Mouse (Mus musculus) urinary bladder, postnatal 25 days (tissue): ENCODE data around the gene Iqcf5.
"Not testable (repeated sequence)": the region's sequence is repeated elsewhere in the genome, so short reads cannot be mapped to it uniquely, and the experiment has no call there.

Experiments
- DNase-seq: peaks from one replicate; pipeline ENCODE4 v3.0.0; 2022; ENCODE audit warnings: low spot score

Iqcf5 gene

DNA sequence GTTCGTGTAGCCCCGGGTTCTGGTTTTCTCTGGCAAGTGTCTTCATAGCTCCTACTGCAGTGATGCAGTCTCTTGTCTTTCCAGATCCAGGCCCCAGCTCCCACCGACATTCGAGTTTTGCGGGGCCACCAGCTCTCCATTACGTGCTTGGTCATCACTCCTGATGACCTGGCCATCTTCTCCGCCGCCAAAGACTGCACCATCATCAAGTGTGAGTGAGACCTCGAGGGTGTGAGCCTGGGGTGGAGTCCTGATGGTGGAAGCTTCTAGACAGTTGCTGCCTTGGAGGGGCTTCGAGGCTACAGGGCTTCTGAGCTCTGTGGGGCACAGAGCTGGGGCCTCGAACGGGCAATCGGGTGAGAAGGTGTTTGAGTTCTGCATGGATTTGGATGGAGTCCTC lies 32.7 kb upstream of the Iqcf5 start:
- DNase-seq = no peak

DNA sequence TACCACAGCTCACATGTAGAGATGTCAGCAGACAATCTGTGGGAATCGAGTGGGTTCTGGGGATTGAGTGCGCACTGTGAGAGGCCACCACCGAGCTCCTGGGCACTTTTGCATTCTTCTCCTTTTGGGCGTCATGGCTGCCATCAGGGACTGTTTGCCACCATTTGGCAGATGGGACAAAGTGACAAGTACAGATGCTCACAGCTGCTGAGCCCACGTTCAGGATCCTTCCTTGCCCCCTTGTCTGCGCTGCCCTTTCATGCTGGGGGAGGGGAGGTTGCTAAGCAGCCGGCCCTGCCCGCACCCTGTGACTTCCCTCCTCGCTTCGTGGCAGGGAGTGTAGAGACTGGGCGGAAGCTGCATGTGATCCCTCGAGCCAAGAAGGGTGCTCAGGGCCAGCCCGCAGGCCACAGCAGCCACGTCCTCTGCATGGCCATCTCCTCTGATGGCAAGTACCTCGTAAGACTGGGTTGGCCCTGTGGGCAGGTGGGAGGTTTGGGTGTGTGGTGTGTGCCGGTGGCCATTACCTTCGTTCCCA lies 31.7 kb upstream of the Iqcf5 start:
- DNase-seq = no peak

DNA sequence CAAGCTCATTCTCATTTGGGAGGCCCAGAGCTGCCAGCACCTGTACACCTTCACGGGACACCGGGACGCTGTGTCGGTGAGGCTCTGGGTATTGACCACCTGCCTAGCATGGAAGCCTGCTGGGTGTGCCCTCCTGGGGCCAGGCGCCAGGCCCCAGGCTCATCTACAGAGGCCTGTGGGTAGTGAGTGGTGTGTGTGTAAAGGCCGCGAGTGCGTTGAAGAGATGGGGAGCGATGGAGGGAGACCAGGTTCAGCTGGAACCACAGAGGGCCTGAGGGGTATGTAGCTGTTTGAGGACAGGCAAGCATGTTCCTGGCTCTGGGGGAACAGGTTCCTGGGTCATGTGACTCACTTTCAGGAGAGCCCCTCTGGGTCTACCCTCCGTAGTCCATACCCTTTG lies 31.2 kb upstream of the Iqcf5 start:
- no peak for DNase-seq

DNA sequence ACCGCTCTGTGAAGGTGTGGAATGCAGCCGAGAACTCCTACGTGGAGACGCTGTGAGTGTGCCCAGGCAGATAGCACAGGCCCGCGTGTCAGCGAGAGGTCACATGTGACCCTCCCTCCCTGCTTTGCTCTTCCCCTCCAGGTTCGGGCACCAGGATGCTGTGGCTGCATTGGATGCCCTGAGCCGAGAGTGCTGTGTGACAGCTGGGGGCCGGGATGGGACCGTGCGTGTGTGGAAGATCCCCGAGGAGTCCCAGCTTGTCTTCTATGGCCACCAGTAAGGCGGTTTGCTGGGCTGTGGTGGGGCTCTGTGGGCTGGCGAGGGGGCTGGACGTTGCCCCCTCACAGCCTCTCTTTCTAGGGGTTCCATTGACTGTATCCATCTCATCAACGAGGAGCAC lies 30.8 kb upstream of the Iqcf5 start:
- no peak for DNase-seq

DNA sequence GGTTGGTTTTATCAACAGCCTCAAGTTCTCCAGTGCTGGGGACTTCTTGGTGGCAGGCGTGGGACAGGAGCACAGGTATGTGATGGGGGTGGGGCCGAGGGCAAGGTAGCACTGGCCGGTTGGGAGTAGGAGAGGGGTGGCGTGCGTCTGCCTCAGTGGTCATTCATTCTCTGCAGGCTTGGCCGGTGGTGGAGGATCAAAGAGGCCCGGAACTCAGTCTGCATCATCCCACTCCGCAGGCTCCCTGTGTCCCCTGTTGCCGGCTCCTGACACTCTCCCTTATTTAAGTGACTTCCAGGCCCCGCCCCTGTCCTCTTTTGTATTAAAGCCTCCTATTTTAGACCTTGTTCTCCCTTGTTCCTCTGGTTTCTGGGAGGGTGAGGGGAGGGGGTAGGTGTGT lies 29.3 kb upstream of the Iqcf5 start:
- DNase-seq = no peak

DNA sequence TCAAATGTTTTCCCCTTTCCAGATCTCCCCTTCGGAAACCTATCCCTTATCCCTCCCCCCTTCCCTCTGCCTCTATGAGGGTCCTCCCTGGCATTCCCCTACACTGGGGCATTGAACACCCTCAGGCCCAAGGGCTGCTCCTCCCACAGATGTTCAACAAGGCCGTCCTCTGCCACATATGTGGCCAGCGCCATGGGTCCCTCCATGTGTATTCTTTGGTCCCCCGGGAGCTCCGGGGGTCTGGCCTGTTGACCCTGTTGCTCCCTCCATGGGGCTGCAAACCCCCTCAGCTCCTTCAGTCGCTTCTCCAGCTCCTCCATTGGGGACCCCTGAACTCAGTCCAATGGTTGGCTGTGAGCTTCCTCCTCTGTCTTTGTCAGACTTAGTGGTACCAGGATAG lies 26.8 kb upstream of the Iqcf5 start:
- DNase-seq = not testable (repeated sequence)

DNA sequence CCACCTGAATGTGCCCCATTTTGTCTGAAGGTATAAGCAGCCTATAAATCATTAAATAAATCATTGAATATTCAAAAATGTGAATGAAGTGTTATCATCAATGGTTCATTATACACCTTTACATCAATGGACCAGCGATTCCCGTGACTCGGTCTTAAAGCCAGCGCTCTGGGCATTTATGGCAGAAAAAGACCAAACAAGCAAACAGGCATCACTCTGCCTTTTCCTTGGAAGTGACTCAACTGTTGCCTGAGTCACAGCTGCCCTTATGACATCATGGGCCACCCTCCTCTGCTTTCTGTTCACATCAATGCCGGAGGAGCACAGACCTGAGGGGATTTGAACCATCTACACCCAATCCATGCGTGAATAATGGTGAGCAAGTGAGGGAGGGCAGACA lies 14.7 kb upstream of the Iqcf5 start, which contains the start of gene Iqcf1:
Iqcf1 (plus strand) TSS at position 301 of the 400 bp plus-strand sequence.
- no peak for DNase-seq

DNA sequence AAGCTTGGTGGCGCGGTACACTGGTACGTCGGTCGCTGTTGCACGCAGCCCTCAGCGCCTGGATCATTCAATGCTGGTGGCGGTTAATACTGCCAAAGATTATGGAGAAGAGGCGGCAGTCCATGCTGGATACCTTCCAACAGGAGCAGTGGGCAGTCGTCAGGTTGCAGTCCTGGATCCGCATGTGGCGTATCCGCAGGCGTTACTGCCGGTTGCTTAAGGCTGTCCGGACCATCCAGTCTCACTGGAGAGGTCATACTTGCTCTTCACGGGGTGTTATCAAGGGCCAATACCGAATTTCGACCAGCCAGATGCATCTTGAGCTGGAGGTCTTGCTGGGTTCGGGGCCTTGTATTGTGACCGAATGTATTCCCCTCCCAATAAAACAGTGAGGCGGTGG lies 12.5 kb upstream of the Iqcf5 start:
- no peak for DNase-seq

DNA sequence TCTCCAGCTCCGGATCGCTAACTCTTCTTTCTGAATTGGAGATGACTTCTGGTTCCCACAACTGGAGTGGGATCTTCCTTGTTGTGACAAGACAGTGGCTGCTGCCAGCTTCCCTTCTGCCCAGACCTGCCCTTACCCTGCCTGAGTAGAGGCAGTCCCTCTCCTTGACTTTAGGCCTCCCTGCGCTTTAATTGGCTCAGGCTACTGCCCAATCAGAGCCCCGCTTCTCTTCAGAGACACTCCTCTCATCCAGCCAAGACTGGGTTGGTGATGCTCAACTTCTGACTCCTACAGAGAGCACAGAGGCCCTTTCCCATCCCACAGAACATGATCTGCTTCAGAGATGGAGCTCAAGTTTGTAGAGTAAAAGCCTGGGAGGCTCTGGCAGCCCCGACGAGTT lies 10.1 kb upstream of the Iqcf5 start:
- no peak for DNase-seq

DNA sequence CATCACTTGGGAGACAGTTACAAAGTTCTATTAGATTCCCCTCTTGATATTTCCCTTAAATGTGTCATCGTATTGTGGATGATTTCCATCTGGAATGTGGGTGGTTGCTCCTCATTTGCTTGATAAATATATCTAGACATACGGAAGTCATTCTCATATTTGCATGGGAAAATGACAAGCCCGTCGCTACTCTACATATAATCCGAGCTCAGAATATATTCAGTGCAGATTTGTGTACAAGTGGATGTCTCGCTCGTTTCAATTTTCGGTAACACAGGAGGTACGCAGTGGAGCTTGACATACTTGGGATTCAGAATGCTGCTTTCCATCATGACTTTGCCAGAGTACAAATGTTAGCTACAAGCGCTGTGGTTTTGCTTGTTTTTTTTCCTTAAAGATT lies 5.0 kb upstream of the Iqcf5 start:
- DNase-seq = no peak

DNA sequence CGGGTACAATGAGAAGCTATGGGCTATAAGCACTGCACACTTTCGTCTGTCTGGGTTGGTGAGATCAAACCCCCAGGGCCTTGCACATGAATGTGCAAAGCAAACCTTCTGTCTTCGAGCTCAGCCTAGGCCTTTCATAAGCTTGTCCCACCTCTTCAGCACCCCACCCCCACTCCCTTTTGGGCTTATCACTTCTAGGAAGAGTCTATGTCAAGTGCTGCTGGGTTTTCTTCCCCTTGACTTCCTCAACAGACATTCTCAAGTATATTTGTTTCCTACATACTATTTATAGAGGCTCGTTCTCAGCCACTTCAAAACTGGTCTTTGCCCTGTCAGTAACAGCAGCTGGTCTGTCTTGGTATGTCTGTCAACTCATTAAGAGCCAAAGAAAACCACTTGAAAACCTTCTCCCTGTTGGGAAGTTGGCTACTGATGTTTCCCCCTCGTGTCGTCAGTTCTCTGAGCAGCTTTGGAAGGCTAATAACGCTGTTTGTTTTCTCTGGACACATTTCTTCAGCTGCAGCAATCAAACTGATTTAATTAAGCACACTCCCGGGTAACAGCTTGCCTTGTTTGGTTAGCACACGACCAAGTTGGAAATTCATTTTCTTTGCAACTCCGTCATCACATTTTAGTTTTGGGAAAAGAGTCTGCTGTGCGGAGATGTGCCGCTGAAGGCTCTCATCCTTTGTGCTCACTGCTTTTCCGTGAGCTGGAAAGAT lies 1.5 kb upstream of the Iqcf5 start:
- DNase-seq = no peak

DNA sequence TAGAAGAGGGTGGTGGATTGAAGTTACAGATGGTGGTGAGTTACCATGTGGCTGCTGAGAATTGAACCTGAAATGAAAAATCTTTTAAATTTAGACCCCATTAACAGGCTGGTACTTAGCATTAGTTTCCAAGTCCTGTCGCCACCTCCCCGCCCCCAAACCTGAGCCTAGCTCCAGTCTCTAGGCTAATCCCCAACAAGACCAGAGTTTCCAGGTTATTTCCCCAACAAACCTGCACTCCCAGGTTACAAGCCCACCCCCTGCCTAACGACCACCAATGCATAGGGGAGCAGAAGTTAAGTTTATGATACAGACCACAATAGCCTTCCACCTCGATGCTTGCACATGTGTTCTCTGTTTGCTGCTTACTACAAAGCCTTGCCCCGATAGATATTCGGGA lies 807 bp upstream of the Iqcf5 start:
- no peak for DNase-seq

DNA sequence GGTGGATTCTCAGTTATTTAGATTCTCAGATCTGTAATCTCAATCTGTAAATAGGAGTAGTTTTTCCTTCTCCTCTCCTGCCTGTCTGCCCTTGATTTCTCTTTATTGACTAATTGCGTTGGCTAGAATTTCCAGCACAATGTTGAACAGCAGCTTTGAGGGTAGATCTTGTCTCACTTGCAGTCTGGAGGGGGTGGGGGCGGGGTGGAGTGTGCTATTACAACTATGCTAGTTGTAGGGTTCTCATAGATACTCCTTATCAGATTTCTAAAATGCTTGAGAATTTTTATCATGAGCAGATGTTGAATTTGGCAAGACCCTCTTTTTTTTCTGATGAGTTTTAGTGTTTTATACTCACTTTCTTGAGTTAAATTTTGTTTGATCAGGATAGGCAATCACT lies 5.1 kb downstream of the Iqcf5 start:
- DNase-seq = no peak

DNA sequence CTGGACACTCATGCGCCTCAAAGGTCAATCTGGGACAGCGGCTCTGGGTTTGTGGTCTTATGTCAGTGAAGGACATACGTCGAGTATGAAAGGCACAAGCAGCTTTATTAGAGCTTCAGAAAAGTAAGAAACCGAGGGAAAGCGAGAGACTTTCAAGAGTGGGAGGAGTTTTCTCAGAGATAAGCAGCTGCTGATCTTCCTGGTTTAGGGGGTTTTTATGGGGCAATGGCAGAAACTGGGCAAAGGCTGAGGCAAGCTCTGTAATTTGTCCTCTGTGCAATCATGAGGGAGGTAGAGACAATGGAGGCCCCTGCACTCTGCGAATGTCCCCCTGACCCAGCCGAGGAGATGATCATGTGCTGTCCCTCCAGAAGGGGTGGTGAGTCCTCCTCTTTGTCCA lies 5.5 kb downstream of the Iqcf5 start:
- DNase-seq = no peak

DNA sequence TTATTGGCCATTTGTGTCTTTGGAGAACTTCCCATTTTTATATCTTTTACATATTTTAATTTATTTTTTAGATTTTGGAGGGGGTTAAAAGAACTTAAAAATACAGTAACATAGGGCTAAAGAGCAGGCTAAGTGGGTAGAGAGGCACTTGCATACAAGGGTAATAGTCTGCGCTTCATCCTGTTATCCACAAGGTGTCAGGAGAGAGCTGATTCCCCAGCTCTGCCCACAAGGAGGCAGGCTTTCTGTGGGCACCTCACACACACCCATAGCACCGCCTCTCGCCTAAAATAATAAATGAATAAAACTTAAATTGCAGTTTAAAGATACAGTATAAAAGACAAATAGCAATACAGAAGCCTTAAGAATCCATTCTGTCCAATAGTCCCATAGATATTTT lies 17.5 kb downstream of the Iqcf5 start:
- DNase-seq = no peak

DNA sequence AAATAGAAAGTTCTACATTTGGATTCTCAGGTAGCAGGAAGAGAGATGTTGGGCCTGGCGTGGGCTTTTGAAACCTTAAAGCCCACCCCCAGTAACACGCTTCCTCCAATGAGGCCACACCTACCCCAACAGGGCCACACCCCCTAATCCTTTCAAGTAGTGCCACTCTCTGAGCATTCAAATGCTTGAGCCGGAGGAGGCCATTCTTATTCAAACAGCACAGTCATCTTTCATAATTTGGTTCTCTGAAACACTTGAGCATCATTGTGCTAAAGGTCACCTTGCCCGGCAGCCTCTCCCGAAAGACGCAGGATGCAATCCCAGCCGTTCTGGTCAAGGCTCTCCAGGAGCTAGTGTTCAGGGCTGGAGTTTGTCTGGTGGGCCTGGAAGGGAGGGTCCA lies 19.9 kb downstream of the Iqcf5 start:
- DNase-seq = no peak

DNA sequence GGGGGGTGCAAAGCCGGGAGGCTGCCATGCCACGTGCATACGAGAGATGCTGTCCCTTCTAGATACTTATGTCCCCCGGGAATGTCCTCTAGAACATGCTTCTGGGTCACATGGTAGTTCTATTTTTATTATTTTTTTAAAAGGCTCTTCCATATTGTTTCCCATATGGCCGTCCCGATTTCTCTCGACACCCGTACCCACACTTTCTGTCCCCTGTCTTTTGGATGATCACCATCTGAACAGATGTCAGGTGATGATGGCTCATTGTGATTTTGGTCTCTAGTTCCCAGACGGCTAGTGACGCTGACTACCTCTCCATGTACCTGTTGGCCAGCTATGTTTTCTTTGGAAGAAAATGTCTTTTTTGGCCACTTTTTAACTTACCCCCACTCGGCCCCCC lies 20.6 kb downstream of the Iqcf5 start:
- DNase-seq = no peak

DNA sequence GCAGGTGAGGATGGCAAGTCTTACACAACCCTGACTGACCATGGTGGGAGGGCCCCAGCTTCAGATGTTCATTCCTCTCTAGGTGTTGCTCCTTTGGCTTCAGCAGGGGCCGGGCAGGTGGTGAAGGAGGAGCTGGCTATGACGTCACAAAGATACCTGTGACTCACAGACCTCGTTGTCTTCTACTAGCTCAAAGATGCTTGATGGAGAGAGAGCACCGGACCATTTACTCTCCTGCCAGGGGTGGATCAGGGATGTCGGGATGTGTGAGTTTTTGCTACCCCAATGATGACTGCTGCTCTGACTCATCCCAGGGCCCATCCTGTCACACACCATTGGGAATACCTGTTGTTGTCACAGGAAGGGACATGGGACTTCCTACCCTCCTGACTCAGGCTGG lies 47.2 kb downstream of the Iqcf5 start, which contains the start of gene Iqcf3:
Iqcf3 (minus strand) TSS at position 101 of the 400 bp plus-strand sequence.
- no peak for DNase-seq

DNA sequence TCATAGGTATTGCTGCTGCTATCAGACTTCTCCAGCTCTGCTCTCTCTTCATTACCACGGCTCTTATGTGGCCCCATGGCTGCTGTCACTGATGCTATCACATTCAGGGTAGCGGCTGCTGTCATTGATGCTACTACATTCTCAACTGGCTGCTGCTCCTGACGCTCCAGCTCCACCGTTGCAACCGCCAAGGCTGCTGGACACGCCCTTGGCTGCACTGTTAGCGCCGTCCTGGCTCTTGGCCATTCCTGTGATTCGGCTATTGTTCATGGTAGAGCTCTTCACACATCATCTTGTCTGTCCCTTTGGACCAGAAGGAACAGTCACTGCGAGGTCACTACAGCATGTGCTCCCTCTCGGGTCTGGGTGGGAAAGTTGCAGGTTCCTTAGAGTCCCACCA lies 47.9 kb downstream of the Iqcf5 start:
- no peak for DNase-seq

DNA sequence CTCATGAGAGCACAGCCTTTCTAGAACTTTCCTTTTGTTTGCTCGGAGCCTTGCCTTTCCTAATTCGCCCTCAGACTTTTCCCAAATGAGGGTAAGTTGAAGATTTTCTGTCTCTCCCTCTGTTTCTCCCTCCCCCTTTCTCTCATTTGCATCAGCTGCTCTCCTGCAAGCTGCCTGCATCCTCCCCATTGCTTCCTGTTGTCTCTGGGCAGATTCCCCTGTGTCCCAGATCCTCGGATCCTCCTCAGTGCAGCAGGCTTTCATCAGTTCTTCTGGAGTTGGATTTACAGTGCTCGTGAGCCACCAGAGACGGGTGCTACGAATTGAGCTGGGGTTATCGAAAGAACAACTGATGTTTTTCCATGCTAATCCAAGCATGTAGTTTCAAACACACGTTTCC lies 49.7 kb downstream of the Iqcf5 start:
- no peak for DNase-seq
